Mouse (Mus musculus): ENCODE measurements at regions not wholly inside any gene's neighbourhood (a gene's known extent, or its start where the extent isn't known, plus 50 kb on each side); places are given as distances from the start of the nearest gene placed in this dataset.

DNA sequence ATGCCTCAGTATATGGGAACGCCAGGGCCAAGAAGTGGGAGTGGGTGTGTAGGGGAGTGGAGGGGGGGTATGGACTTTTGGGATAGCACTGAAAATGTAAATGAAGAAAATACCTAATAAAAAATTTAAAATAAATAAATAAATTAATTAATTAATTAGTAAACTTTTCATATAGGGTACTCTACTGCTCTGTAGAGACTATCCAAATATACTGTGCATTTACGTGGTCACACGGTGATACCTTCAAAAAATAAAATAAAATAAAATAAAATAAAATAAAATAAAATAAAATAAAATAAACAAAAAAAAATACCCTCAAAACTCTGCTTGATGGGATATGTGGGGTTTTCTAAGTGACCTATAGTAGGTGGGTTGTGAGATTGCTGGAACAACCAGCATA lies 479.2 kb upstream of the Atp2b1 start:
- DNase-seq (ENCODE audit: low spot score): no peak

DNA sequence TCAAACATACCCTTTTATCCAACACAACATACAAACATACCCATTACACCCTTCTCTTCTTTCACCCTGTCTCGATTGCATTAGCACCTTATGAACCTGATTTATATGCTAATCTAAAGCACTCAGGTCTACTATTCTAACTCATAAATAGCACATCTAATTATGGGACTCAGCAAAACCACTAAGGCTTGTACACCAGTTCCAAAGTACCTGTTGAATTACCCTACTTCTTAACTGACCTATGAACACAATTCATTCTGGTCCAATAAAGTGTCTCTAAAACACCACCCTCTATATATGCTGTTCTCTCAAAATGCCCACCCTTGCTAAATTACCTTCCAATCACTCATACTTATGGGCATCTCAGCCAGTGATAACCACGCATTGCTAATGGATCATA lies 452.7 kb upstream of the Atp2b1 start:
- no peak for DNase-seq (ENCODE audit: low spot score)

DNA sequence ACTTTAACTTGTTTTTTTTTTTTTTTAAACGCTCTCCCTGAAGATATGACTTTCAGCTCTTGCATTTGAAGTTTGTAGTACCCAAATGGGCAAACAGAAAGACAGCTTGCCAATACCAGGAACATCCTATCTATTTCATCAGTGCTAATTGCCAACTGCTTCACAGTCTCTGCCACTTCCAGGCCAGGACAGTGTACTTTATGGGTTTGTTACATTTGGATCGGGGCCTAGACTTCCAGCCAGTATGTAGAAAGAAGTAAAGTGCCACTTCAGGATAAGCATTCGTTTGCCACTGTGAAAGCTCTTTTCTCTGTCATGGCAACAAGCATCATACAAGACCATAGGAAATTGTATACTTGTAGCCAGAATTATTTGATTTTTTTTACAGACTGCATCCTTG lies 439.6 kb upstream of the Atp2b1 start:
- DNase-seq (ENCODE audit: low spot score): no peak

DNA sequence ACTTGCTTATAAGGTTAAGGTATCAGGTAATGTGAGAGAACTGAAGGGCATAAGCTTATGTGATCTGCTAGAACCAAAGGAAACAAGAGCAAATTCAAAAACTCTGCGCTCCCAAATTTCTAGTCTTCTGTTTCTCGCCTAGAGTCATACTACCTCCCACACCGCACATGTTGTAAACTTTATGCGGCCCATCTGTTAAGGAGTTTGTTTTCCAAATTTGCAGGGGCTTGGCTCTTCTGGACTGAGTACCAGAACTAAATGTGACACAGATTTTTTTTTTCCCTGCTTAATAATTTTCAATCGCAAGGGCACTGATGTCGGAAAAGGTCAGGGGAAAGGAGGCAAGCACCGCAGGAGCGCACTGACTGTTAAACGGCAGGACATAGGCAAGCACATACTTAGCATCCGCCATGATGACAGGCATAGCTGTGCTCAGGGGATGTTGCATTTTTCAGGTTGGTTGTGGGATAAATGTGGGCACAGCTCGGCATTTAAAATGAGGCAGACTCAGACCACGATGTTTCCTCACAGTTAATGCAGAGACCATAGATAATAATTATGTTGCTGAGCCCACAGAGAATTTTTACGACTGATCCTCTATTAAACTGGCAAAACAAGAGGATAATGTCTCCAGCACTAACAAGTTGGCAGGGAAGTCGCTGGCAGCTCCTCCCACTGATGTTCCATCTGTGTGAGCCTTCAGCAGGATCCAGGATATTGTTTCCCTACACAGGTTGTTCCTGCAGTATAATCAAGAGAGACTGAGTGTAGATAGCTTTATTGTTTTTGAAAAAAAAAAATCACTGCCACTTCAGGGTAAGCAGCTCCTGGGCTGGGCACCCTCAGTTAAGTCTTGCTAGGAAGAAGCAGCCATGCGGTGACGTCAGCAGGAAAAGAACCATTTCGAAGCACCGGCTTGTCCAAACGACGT lies 428.2 kb upstream of the Atp2b1 start:
- peak; percentile 80 for DNase-seq (ENCODE audit: low spot score)

DNA sequence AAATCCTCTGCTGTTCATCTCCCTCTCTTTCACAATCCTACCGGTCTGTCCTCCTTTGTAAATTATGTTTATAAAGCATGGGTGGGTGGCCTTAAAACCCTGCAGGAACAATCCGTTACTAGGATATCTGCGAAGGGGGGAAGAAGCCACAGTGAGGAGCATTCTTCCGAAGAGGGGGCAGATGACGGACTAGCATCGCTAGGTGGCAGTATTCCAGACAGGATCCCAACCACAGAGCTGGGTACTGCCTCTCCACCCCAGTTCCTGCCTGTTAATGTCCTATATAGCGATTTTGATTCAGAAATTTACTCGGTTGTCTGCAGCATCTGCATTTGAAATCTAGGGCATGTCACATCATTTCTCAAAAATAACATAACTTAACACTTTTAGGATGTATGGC lies 419.9 kb upstream of the Atp2b1 start:
- peak; percentile 81 for DNase-seq (ENCODE audit: low spot score)

DNA sequence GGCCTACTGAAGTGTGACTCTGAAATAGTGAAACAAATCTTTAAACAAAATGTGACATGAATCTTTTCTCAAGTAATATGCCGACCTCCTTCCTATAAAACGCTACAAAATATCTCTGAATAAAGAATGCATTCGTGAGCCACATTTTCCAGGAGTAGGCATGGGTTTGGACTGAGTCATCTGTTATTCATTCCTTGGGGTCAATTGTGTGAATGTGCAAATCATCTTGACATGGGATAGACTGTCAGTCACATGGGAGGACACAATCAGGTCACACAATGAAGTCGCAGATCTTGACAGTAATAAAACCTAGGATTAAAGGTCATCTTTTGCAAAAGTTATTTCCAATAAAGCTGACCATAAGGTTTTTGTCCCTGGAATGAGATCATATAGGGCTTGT lies 418.0 kb upstream of the Atp2b1 start:
- DNase-seq (ENCODE audit: low spot score): no peak

DNA sequence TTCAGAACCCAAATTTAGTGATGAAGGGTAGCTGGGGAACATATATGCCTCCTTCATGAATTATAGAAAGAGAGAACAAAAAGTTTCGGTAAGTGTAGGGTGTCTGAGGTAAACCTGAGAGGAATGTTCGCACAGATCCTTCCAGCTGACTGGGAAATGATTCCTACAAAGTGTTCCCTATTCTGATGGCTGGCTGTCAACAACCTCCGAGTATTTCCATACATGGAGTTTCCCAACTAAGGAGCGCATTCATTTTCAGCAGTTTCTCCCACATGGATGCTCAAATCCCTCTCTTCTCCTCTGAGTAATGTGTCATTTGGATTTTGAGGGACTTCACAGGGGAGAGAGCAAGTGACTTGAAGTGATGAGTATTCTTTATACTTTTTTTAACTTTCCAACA lies 413.9 kb upstream of the Atp2b1 start:
- no peak for DNase-seq (ENCODE audit: low spot score)

DNA sequence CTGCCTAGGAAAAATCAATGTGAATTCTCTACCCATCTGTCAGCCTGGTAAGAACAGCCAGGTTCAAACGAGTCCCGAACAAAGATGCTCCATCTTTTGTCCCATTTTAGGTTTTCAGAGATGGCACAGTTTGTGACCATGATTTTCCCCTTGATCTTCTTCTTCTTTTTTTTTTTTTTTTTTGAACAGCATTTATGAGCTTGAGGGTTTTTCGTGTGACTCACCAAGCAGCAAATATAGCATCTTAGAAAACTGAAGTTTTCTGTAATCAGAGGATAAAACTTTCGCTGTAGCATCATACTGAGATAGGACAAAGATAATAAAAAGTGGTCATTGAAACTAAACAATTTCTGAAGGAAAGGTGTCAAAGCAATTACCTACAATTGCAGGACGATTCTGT lies 412.6 kb upstream of the Atp2b1 start:
- DNase-seq (ENCODE audit: low spot score): no peak

DNA sequence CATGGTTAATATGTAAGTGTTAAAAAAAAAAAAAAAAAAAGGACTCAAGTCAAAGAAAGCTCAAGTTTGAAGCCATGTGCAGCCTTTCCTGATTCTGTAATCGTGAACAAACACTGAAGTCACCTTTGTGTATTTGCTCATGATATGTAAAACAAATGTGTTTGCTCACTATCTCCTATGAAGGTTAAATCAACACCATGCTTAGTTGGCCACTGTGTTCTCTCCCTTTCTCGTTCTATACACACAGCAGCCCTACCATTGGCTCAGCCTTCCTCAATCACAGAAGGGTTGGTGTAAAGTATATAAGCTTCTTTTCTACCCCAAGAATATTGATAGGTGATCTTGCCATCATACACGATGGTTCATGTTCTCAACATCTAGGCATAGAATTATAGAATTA lies 409.7 kb upstream of the Atp2b1 start:
- no peak for DNase-seq (ENCODE audit: low spot score)

DNA sequence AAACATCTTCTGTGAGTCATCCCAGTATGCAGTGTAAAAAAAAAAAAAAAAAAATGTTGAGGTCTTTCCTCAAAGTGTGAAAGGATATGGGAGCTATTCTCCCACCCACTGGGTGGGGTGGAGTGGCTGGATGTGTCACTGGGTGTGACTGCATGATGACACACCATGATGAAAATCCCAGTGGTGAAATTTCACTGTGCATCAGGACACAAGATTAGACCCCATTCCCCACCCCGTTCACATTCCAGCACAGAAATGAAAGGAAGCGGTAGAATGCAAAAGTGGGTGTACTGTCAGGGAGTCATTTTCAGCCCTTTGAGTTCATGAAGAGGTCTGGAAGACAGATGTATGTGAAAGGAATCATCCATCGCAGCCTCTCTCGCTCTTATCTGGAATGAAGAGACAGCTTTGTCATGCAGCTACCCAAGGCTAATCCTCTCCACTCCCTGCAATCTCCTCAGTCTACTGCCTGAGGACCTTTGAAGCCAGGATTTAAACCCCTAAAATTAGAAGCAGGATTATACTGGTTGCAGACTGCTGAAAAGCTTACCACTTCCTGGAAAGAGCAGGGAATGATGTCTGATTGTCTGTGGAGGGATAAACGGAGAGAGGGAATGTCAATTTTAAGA lies 405.6 kb upstream of the Atp2b1 start:
- DNase-seq (ENCODE audit: low spot score): no peak

DNA sequence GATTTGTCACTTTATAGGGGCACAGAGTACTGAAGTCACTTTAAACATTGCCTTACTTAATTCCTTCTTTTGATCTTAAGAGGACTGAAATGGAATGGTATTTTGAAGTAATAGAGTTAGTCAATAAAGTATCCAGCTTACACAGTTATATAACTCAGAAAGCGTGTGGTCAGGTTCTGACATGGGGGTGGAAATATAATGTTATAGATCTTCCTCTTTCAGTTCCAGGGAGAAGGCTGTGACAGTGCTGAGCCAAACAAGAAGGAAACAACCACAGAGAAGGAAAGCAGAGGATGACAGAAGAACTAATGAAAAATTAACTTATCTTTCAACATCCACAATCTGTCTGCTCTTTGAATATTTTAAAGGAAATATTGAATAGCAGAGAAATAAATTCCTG lies 399.4 kb upstream of the Atp2b1 start:
- no peak for DNase-seq (ENCODE audit: low spot score)

DNA sequence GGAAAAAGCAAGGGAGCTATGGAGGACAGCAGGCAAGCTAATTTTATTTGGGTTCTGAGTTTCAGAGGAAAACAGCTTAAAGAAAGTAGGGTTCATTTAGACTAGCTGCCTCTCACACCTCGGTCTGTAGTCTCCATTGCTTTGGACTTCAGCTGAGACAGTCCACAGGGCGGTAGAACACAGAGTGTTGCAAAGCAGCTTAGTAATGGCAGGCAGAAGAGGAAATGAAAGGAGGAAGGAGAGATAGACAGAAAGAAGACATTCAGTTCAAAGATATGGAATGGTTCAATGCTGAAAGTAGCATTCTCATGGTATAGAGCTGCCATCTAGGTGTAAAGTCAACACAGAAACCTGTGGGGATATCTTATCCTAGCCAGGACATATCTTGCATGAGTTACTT lies 396.6 kb upstream of the Atp2b1 start:
- no peak for DNase-seq (ENCODE audit: low spot score)

DNA sequence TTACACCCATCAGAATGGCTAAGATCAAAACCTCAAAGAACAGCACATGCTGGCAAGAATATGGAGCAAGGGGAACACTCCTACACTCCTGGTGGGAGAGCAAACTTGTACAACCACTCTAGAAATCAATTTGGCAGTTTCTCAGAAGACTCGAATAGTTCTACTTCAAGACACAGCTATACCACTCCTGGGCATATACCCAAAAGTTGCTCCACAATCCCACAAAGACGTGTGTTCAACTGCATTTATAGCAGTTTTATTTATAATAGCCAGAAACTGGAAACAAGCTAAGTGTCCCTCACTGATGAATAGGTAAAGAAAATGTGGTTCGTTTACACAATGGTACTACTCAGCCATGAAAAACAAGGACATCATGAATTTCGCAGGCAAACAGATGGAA lies 384.6 kb upstream of the Atp2b1 start:
- no peak for DNase-seq (ENCODE audit: low spot score)

DNA sequence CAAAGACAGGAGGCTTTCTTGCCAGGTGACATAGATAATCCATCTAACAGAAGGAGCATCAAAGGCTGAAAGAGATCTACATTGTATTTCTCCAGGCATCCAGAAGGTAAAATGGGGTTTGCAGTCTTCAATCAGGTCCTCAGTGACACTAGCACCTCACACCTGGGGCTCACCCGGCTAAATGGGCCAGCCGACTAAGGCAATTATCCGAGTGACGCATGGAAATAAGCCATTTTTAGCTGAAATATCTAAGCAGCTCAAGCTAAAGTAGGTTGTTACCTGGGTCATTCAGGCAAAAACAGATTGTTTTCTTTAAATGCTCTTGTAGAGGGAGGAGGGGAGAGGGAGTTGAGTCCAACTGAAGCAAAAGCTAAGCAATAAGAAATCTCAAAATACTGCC lies 382.8 kb upstream of the Atp2b1 start:
- no peak for DNase-seq (ENCODE audit: low spot score)

DNA sequence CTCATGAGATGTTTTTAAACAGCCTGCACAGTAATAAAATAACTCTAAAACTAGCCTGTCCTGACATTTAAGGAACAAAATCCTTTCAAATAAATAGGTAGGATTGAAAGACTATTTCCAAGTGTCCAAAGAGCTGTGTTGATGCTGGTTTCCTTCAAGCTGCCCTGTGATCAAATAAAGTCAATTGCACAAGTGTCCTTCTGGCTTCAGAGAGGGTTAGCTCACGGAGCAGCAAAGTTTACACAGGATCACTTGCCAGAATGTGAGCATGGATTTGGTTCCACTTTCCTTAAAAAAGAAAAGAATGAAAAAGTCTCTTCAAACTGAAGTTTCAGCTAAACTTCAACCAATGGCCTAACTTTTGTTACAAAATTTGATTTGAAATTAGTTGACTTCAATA lies 375.5 kb upstream of the Atp2b1 start:
- DNase-seq (ENCODE audit: low spot score): no peak

DNA sequence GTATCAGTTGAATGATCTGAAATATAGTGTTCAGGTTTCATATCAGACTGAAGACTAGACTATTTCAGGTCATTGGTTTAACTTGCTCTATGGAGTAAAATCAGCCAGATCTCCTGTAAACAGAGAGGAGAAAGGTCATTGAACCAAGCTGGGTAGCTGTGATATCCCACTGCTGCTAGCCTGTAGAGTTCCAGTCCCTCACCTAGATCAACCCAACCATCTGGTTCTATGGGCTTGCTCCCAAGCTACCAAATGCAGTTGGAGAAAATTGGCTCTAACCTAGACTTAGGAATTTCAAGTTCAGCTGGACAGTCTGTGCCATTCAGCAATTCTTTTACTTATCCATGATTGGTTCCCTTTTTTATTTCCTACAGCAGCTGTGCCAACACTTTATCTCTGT lies 373.1 kb upstream of the Atp2b1 start:
- no peak for DNase-seq (ENCODE audit: low spot score)

DNA sequence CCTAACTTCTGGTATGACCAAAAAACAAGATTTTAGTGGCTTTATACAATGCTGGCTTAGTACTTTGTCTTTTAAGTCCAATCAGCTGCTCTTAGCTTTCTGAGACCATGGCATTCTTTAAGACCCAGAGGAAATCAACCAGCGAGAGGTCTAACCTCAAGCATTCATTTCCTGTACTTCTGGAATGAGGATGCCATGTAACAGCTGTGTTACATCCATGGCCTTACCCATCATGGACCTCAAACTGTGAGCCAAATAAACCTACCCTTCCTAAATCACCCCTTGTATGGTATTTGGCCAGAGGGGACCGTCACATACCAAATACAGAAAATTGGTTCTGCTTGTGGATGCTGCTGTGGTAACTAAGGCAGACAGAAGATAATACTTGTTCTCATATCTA lies 372.1 kb upstream of the Atp2b1 start:
- no peak for DNase-seq (ENCODE audit: low spot score)

DNA sequence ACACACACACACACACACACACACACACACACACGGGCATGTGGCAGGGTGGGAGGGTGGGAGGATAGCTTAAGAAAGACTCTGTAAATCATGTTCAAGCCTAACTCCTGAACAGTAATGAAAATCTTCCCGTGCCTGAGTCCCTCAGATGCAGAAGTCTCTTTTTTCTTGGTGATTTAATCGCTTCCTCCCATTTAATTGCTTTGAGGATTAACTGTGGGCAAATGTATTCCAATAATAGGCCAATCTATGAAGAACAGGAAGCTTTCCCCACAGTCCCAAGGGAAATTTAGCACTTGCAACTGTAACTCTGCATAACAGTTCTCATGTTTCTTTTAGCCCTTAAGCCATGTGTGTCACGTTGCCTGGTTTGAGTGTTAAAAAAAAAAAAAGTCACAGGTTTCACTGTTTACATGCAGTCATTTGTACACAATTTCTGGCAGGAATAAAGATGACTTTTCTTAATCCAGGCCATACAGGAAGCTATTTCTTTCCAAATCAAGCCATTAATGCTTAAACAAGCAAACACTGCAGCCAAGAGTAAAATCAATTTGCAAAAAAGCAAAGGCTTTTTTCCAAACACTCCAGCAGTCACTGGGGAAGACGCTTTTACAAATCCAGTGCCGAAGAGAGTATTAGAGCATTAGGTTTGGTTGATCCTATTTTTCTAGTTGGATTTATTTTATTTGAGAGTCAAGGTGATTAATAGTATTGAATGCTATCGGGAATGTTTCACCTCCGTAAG lies 370.8 kb upstream of the Atp2b1 start:
- no peak for DNase-seq (ENCODE audit: low spot score)

DNA sequence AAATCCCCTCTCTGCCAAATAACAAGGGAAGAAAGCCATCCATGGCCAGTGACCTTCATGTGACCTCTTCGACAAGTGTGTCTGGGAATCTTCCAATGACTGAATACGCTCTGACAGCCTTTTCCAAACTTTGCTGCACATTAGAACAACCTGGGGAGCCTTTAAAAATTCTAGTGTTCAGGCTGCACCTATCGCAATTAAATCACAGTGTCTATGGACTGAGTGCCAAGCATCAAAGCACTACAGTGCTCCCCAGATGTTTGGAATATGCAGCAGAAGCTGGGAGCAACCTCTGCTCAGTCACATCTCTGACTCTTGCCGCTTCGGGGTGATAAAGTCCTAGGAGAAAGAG lies 370.2 kb upstream of the Atp2b1 start:
- no peak for DNase-seq (ENCODE audit: low spot score)

DNA sequence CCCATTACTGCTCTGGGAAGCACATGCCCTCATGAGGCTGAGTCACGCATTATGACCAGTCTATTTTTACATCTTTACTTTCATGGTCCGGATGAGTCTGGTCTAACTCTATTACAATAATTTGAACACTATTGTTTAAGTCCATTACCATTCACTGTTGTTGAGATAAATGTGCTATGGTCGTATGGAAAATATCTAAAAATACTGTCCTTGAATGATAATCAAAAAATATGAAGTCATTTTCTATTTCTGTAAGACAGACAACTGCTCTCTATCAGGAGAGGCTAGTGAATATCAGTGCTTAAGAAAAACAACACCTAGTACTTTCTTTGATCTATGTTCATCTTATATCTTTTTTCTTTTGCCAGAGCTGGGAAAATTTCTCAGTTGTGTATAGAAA lies 359.6 kb upstream of the Atp2b1 start:
- no peak for DNase-seq (ENCODE audit: low spot score)

DNA sequence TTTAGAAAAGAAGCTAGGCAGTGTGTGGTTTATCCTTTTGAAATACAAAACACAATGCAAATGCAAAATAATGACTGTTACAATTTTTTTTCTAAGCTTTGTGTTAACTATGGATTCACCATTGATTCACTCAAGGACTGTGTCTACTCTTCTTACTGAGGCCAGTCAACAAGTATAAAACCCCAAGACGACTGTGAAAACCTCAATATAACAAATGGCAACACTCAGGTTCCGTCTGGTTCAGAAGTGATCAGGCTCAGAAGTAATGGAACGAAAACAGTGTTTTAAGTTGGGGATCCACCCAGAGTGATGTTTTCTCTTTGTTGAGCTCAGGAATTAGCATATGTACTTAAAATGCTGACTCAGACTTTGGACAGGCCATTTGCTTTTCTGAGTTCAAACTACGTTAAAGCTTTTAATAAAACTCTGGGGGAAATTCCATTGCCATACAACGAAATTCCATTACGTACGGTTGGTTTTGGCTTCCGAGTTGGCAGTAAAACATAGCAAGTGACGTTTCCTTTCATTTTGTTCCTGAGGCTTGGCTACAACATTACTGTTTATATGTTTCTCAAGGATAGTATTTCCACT lies 356.6 kb upstream of the Atp2b1 start:
- DNase-seq (ENCODE audit: low spot score): no peak

DNA sequence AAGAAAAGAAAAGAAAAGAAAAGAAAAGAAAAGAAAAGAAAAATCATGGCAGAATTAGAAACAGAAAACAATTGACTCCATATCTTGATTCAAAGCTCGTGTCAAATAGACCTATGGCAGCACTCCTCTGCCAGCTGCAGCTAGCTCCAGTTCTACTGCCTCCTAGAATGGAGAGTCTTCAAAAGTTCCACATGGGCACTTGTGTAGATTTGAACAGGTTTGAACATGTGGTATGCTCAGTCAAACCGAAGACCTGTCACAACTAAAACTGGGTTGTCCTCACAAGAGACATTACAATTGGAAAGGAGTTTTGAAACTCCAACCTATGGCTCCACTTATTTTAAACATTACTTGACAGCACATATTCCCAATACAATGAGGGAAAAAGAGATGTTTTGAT lies 355.6 kb upstream of the Atp2b1 start:
- no peak for DNase-seq (ENCODE audit: low spot score)

Data from layer of hippocampus, adult 11-12 months (tissue).